Mouse (Mus musculus) B cell, adult (primary cell): Measurements from ENCODE around the gene Cap2. TPM values are rescaled to one million over a fixed set of nuclear protein-coding genes. Genes with fewer than 3 reads are reported as not detected.

Experiments used
- total RNA-seq: library from RNA; stranded (reverse); gene quantifications from 4 replicates; pipeline ENCODE4 v1.2.4, GENCODE M21; 2023; ENCODE audit not compliant: inconsistent age

Gene Cap2
- total RNA-seq: not detected in 4 replicates

DNA sequence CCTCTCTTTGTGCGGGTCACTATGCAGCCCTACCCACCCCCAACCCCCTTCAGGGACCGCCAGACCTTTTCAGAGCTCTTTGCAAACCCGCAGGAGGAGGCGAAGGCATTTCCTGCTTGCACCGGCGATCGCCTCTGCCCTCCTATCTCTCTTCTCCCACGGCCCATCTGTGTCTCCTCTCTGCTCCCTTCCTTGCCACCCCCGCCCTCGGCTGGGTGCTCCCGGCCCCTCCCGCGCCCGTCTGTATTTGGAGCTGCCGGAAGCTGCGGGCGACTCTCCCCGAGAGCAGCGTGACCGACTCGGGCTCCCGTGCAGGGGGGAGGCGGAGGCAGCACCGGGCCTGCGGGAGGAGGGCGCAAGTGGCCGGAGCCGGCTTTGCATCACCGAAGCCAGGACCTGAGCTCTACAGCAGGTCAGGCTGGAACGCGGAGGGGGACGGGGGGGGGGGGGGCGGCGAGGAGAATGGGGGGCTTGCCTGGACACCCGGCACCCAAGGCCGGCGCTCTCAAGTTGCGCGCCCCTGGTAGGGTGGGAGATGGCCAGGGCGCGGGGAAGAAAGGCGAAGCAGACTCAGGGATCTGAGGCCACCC lies at the start of gene Cap2:
TSS of gene Cap2 (plus strand) at position 49 of the 590 bp plus-strand sequence.

DNA sequence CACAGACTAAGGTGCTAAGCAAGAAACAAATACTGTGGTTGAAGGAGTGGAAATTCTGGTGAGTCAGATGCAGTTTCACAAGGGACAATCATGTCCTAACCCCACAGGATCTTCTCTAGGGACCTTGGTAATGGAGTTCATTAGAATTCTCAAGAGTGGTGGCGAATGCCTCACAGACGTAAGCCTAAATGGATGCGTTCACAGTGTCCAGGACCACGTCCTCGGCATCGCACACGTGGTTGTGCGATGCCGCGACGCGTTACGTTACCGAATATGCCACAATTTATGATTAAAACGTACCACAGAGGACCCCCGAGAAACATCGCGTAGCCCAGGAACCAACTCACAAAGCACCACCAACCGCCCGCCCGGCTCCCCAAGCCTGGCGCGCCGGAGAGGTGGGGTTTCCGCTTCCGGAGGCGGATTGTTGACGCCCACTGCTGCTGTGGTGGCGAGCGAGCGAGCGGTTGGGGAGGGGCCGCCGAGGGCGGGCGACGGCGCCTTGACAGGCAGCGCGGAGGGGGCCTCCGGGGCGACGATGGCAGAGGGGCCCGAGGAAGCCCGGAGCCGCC lies 167.5 kb downstream of the Cap2 start, which contains the start of gene Fam8a1:
TSS of gene Fam8a1 (plus strand) at position 475 of the 572 bp plus-strand sequence.

Other genes with a start within 250 kb of the Cap2 start
- not detected in 4 replicates for gene Stmnd1, start 228.1 kb upstream of the Cap2 start, total RNA-seq
- 1.8 to 3.4 TPM (median 2.9 TPM) in 4 replicates for gene Rbm24, start 83.4 kb upstream of the Cap2 start, total RNA-seq
- 28.0 to 30.4 TPM (median 29.8 TPM) in 4 replicates for gene Fam8a1, start 167.7 kb downstream of the Cap2 start, total RNA-seq
- gene Nup153, start 226.1 kb downstream of the Cap2 start, total RNA-seq: 258 to 311 TPM (median 299 TPM) in 4 replicates